Mouse (Mus musculus) activated CD4-positive, CD25-positive, alpha-beta regulatory T cell, adult 4 months (primary cell): Measurements from ENCODE around the gene Srsf9. TPM values are rescaled to one million over a fixed set of nuclear protein-coding genes. Genes with fewer than 3 reads are reported as not detected.
"Not testable (repeated sequence)": the region's sequence is repeated elsewhere in the genome, so short reads cannot be mapped to it uniquely, and the experiment has no call there.

Experiments used
- ATAC-seq: one replicate; pipeline ENCODE4 v1.8.0; 2017
- polyA plus RNA-seq, 2 experiments: library from polyadenylated mRNA; unstranded; fragments of 100-300 nt; shearing (Covaris generic); gene quantifications; one replicate each; pipeline ENCODE4 v1.2.1; 2017

The Srsf9 gene
- polyA plus RNA-seq, 2 experiments from 2014 or later: 17.9 to 23.8 TPM

GRCm38 (mm10) chr5:115373441-115374203 is 46.6 kb downstream of the Srsf9 start:
- no peak for ATAC-seq

- ATAC-seq: no peak
Observed at GRCm38 (mm10) chr5:115374204-115374820, 47.3 kb downstream of the Srsf9 start.

- ATAC-seq: no peak
Observed at GRCm38 (mm10) chr5:115375436-115375835, 48.5 kb downstream of the Srsf9 start.

- not testable (repeated sequence) for ATAC-seq
Observed at GRCm38 (mm10) chr5:115378882-115379281, 51.9 kb downstream of the Srsf9 start.

Other genes starting within 250 kb of the Srsf9 start
- 10 to 100 TPM; 11.7 to 19.1 TPM for gene Gm10401, start 228.9 kb upstream of the Srsf9 start, polyA plus RNA-seq
- 10 to 100 TPM; 14.7 to 24.1 TPM for gene Acads, start 207.8 kb upstream of the Srsf9 start, polyA plus RNA-seq
- 10 to 100 TPM; 18.3 to 19.0 TPM for gene Unc119b, start 192.2 kb upstream of the Srsf9 start, polyA plus RNA-seq
- gene Mlec, start 169.0 kb upstream of the Srsf9 start, polyA plus RNA-seq: 10 to 100 TPM; 26.8 to 37.1 TPM
- gene Cabp1, start 132.8 kb upstream of the Srsf9 start, polyA plus RNA-seq: under 1 TPM in 1 of 2 experiments, not detected in 1; 0.54 TPM
- 100 to 1,000 TPM; 122 to 135 TPM for gene Pop5, start 91.3 kb upstream of the Srsf9 start, polyA plus RNA-seq
- gene Rnf10, start 54.3 kb upstream of the Srsf9 start, polyA plus RNA-seq: 10 to 100 TPM; 30.8 to 33.1 TPM
- 10 to 100 TPM; 27.2 to 34.4 TPM for gene Coq5, start 47.5 kb upstream of the Srsf9 start, polyA plus RNA-seq
- 100 to 1,000 TPM; 459 to 496 TPM for gene Dynll1, start 26.2 kb upstream of the Srsf9 start, polyA plus RNA-seq
- gene Gatc, start 14.0 kb downstream of the Srsf9 start, polyA plus RNA-seq: 10 to 100 TPM; 11.3 to 12.0 TPM
- gene Triap1, start 14.0 kb downstream of the Srsf9 start, polyA plus RNA-seq: 10 to 100 TPM; 42.3 to 45.6 TPM
- gene Cox6a1, start 21.8 kb downstream of the Srsf9 start, polyA plus RNA-seq: 100 to 1,000 TPM; 589 to 624 TPM
- gene Msi1, start 102.4 kb downstream of the Srsf9 start, polyA plus RNA-seq: not detected
- not detected for gene Pla2g1b, start 139.1 kb downstream of the Srsf9 start, polyA plus RNA-seq
- 10 to 100 TPM; 10.4 to 14.9 TPM for gene Sirt4, start 157.5 kb downstream of the Srsf9 start, polyA plus RNA-seq
- 10 to 100 TPM; 14.5 to 21.0 TPM for gene Pxn, start 179.5 kb downstream of the Srsf9 start, polyA plus RNA-seq
- 1,000 to 10,000 TPM; 4,414 to 4,537 TPM for gene Rplp0, start 232.3 kb downstream of the Srsf9 start, polyA plus RNA-seq
- 10 to 100 TPM; 22.2 to 30.6 TPM for gene Gcn1l1, start 238.1 kb downstream of the Srsf9 start, polyA plus RNA-seq